Comparison of ENCODE assay signal across 9 mouse cellular contexts in genomic region chr3:138506749-138507148, GRCm38 (mm10). TPM values are rescaled to one million over a fixed set of nuclear protein-coding genes. Genes with fewer than 3 reads are reported as not detected.
DNase-seq lines count a peak whose midpoint lies in the region; ATAC-seq and TF ChIP-seq lines count a peak whose summit lies in the region.
"Had no signal": no experiment of that assay in that cellular context is flagged by ENCODE, and none has a peak within 500 bp of the region (broad histone marks: within the 10 kb centered on the region; RNA-seq: fewer than 3 reads in every experiment).

No protein-coding gene starts in this region.

- H3K27me3 ChIP-seq in forebrain, postnatal 0 days (ENCODE audit: insufficient read depth, low read length) = no peaks in the 10 kb centered on the region
- no peaks in the 10 kb centered on the region for H3K27me3 ChIP-seq in forebrain, embryonic 15.5 days
- no peaks in the 10 kb centered on the region for H3K27me3 ChIP-seq in lung, embryonic 14.5 days (ENCODE audit: insufficient read depth, low read length)
- H3K27me3 ChIP-seq in splenic B cell, adult 2 months (ENCODE audit: control insufficient read depth, insufficient read depth, low read length, poor library complexity, severe bottlenecking) = no peaks in the 10 kb centered on the region
- no peaks in the 10 kb centered on the region for H3K27me3 ChIP-seq in thymus, adult 2 months (ENCODE audit: control insufficient read depth, insufficient read depth, low read length)

- WGBS in forebrain, postnatal 0 days = 60% methylated on average over 6 of the region's 6 CpGs
- 55% methylated on average over 6 of the region's 6 CpGs for WGBS in forebrain, embryonic 15.5 days
- 50% methylated on average over 6 of the region's 6 CpGs for WGBS in lung, embryonic 14.5 days
- WGBS in lung, adult 2 months = 50% methylated on average over 6 of the region's 6 CpGs
- 72% methylated on average over 6 of the region's 6 CpGs for WGBS in thymus, adult 2 months

- TF ChIP-seq POLR2A in lung, adult 2 months (IDR thresholded peaks at IDR 0.05; ENCODE audit: borderline replicate concordance, extremely low read depth, low read depth, low read length) = no peak
- TF ChIP-seq POLR2A in thymus, adult 2 months (IDR thresholded peaks at IDR 0.05; ENCODE audit: control insufficient read depth, extremely low read depth, insufficient read depth, low read length, poor library complexity) = no peak

- H3K9ac ChIP-seq in forebrain, postnatal 0 days = no peak overlapping the region
- H3K9ac ChIP-seq in forebrain, embryonic 15.5 days (replicated peaks) = no peak overlapping the region
- H3K9ac ChIP-seq in lung, embryonic 14.5 days = no peak overlapping the region

- no peaks in the 10 kb centered on the region for H3K4me1 ChIP-seq in forebrain, postnatal 0 days (ENCODE audit: insufficient read depth)
- H3K4me1 ChIP-seq in forebrain, embryonic 15.5 days = no peaks in the 10 kb centered on the region
- no peaks in the 10 kb centered on the region for H3K4me1 ChIP-seq in lung, embryonic 14.5 days (ENCODE audit: insufficient read depth)
- no peaks in the 10 kb centered on the region for H3K4me1 ChIP-seq in lung, adult 2 months (ENCODE audit: control insufficient read depth, insufficient read depth, low read length)
- no peaks in the 10 kb centered on the region for H3K4me1 ChIP-seq in thymus, adult 2 months (replicated peaks; ENCODE audit: control insufficient read depth, insufficient read depth, low read length)

- no peak overlapping the region for H3K27ac ChIP-seq in forebrain, postnatal 0 days (ENCODE audit: low read depth, low read length)
- no peak overlapping the region for H3K27ac ChIP-seq in forebrain, embryonic 15.5 days (replicated peaks)
- no peak overlapping the region for H3K27ac ChIP-seq in lung, embryonic 14.5 days (ENCODE audit: low read depth)
- H3K27ac ChIP-seq in thymus, adult 2 months (ENCODE audit: control insufficient read depth, insufficient read depth, low read length) = no peak overlapping the region

- no peak overlapping the region for H3K4me2 ChIP-seq in forebrain, postnatal 0 days (ENCODE audit: low read depth)
- H3K4me2 ChIP-seq in forebrain, embryonic 15.5 days (replicated peaks) = no peak overlapping the region
- H3K4me2 ChIP-seq in lung, embryonic 14.5 days = no peak overlapping the region

- no peaks in the 10 kb centered on the region for H3K9me3 ChIP-seq in forebrain, postnatal 0 days (ENCODE audit: low read length)
- H3K9me3 ChIP-seq in forebrain, embryonic 15.5 days = no peaks in the 10 kb centered on the region
- no peaks in the 10 kb centered on the region for H3K9me3 ChIP-seq in lung, embryonic 14.5 days (ENCODE audit: low read depth, low read length)
- H3K9me3 ChIP-seq: G1E had no signal

- TF ChIP-seq CTCF in forebrain, postnatal 0 days (IDR thresholded peaks at IDR 0.05; ENCODE audit: low read depth) = peak; percentile 63
- peak; percentile 63 for TF ChIP-seq CTCF in lung, embryonic 14.5 days (IDR thresholded peaks at IDR 0.05; ENCODE audit: low read depth)
- no peak for TF ChIP-seq CTCF in lung, adult 2 months (IDR thresholded peaks at IDR 0.05; ENCODE audit: insufficient read depth, low read length)
- no peak for TF ChIP-seq CTCF in thymus, adult 2 months (IDR thresholded peaks at IDR 0.05; ENCODE audit: borderline replicate concordance, control insufficient read depth, extremely low read depth, insufficient read depth, low read length, poor library complexity)

- H3K36me3 ChIP-seq in forebrain, postnatal 0 days (ENCODE audit: insufficient read depth) = no peaks in the 10 kb centered on the region
- no peaks in the 10 kb centered on the region for H3K36me3 ChIP-seq in forebrain, embryonic 15.5 days
- no peaks in the 10 kb centered on the region for H3K36me3 ChIP-seq in lung, embryonic 14.5 days (ENCODE audit: insufficient read depth)
- no peaks in the 10 kb centered on the region for H3K36me3 ChIP-seq in splenic B cell, adult 2 months (ENCODE audit: control insufficient read depth, insufficient read depth, low read length, poor library complexity, severe bottlenecking)
- H3K36me3 ChIP-seq in thymus, adult 2 months (ENCODE audit: control insufficient read depth, insufficient read depth, low read length) = no peaks in the 10 kb centered on the region
- H3K36me3 ChIP-seq: G1E had no signal

- no peak for ATAC-seq in forebrain, postnatal 0 days
- ATAC-seq in forebrain, embryonic 15.5 days (replicated peaks) = no peak
- peak; percentile 38; the same call in 1 of the 2 replicates for ATAC-seq in lung, embryonic 14.5 days (ENCODE audit: insufficient read depth)

- no peak overlapping the region for H3K4me3 ChIP-seq in forebrain, postnatal 0 days (ENCODE audit: low read depth, low read length)
- H3K4me3 ChIP-seq in forebrain, embryonic 15.5 days = no peak overlapping the region
- H3K4me3 ChIP-seq in lung, embryonic 14.5 days (ENCODE audit: low read depth, low read length) = no peak overlapping the region
- no peak overlapping the region for H3K4me3 ChIP-seq in lung, adult 2 months (replicated peaks; ENCODE audit: extremely low read depth, low read depth, low read length)
- H3K4me3 ChIP-seq in thymus, adult 2 months (ENCODE audit: control insufficient read depth, insufficient read depth, low read length) = no peak overlapping the region

- DNase-seq in forebrain, postnatal 0 days = no peak
- peak; percentile 84 for DNase-seq in lung, embryonic 14.5 days
- no peak for DNase-seq in lung, adult 2 months
- DNase-seq in cerebellum, adult 9-11 months = peak; percentile 27
- DNase-seq in kidney, postnatal 36 days = peak; percentile 62 to 73
- DNase-seq in splenic B cell, adult 2 months (ENCODE audit: low read depth, low spot score) = peak; percentile 16
- DNase-seq in thymus, adult 2 months = no peak

RNA-seq across cellular contexts. Expression of gene Metap1, which starts 17.4 kb away (rescaled TPM):
- 61.8 and 66.9 TPM in 2 replicates for total RNA-seq in forebrain, postnatal 0 days (2014; rRNA removed)
- polyA plus RNA-seq in forebrain, postnatal 0 days (2015; fragmentation: Nextera tagmentation; extraction: Ambion mirVana) = 43.0 and 50.2 TPM in 2 replicates
- polyA plus RNA-seq in forebrain, embryonic 15.5 days (2015; fragmentation: Nextera tagmentation; extraction: Ambion mirVana) = 43.3 and 44.8 TPM in 2 replicates
- 58.0 and 60.9 TPM in 2 replicates for polyA plus RNA-seq in lung, embryonic 14.5 days (2014; fragmentation: Nextera tagmentation; extraction: Ambion mirVana)
- polyA plus RNA-seq in lung, adult 2 months (2012; rRNA removed) = 8.9 and 15.6 TPM in 2 replicates
- 18.6 and 23.1 TPM in 2 replicates for polyA plus RNA-seq in thymus, adult 2 months (2012; rRNA removed)

RNA-seq across cellular contexts. Expression of gene Eif4e, which starts 19.2 kb away (rescaled TPM):
- 115 and 121 TPM in 2 replicates for total RNA-seq in forebrain, postnatal 0 days (2014; rRNA removed)
- 322 and 355 TPM in 2 replicates for polyA plus RNA-seq in forebrain, postnatal 0 days (2015; fragmentation: Nextera tagmentation; extraction: Ambion mirVana)
- polyA plus RNA-seq in forebrain, embryonic 15.5 days (2015; fragmentation: Nextera tagmentation; extraction: Ambion mirVana) = 360 and 371 TPM in 2 replicates
- 405 and 425 TPM in 2 replicates for polyA plus RNA-seq in lung, embryonic 14.5 days (2014; fragmentation: Nextera tagmentation; extraction: Ambion mirVana)
- polyA plus RNA-seq in lung, adult 2 months (2012; rRNA removed) = 5.1 and 23.2 TPM in 2 replicates
- polyA plus RNA-seq in thymus, adult 2 months (2012; rRNA removed) = 20.1 and 25.1 TPM in 2 replicates

Comparison
In these comparisons a context has a peak if more than half of its experiments do, and no peak if none do; other contexts are left out.
1. DNase-seq: peak in lung, embryonic 14.5 days (single experiment), cerebellum, adult 9-11 months (single experiment), kidney, postnatal 36 days (2 of 2) and splenic B cell, adult 2 months (single experiment); none in forebrain, postnatal 0 days (single experiment), lung, adult 2 months (single experiment) and thymus, adult 2 months (single experiment).
2. CTCF ChIP-seq: peak in forebrain, postnatal 0 days (single experiment) and lung, embryonic 14.5 days (single experiment); none in lung, adult 2 months (single experiment) and thymus, adult 2 months (single experiment).
3. RNA of gene Eif4e, which starts 19.2 kb away (polyA plus RNA-seq): 405 to 425 TPM in lung, embryonic 14.5 days, 360 to 371 TPM in forebrain, embryonic 15.5 days and 322 to 355 TPM in forebrain, postnatal 0 days; 20.1 to 25.1 TPM in thymus, adult 2 months and 5.1 to 23.2 TPM in lung, adult 2 months; every median in the first group is over 10 times any median in the second.